Mouse (Mus musculus) lung, embryonic 16.5 days (tissue): Measurements from ENCODE around the gene Klhl6. TPM values are rescaled to one million over a fixed set of nuclear protein-coding genes. Genes with fewer than 3 reads are reported as not detected.

Experiments used
- ATAC-seq: fragments of 200-750 bp; cut with Nextera tagmentation; 2 replicates; pipeline ENCODE4 v1.8.0; 2017; ENCODE audit warnings: low read depth, mild to moderate bottlenecking, moderate library complexity
- H3K27ac ChIP-seq: fragments of 300-500 bp; sonication (generic); 2 replicates; pipeline ENCODE4 v1.5.1; 2014; ENCODE audit warnings: mild to moderate bottlenecking, control low read depth, low read length
- H3K27me3 ChIP-seq: fragments of 300-500 bp; sonication (generic); 2 replicates; pipeline ENCODE4 v1.6.1; 2014; ENCODE audit warnings: low read depth, low read length, mixed read lengths; ENCODE audit not compliant: control insufficient read depth, insufficient read depth
- H3K36me3 ChIP-seq: fragments of 300-500 bp; sonication (generic); 2 replicates; pipeline ENCODE4 v1.6.1; 2014; ENCODE audit warnings: low read length; ENCODE audit not compliant: control insufficient read depth, insufficient read depth
- H3K4me1 ChIP-seq: fragments of 300-500 bp; sonication (generic); replicated peaks from 2 replicates; pipeline ENCODE4 v1.6.1; 2014; ENCODE audit warnings: low read length, mixed read lengths; ENCODE audit not compliant: control insufficient read depth, insufficient read depth
- H3K4me2 ChIP-seq: fragments of 300-500 bp; sonication (generic); 2 replicates; pipeline ENCODE4 v1.6.1; 2014; ENCODE audit warnings: low read depth, low read length, control low read depth
- H3K4me3 ChIP-seq: fragments of 300-500 bp; sonication (generic); 2 replicates; pipeline ENCODE4 v1.5.1; 2014; ENCODE audit warnings: mild to moderate bottlenecking, low read length, control low read depth
- H3K9ac ChIP-seq: fragments of 300-500 bp; sonication (generic); 2 replicates; pipeline ENCODE4 v1.6.1; 2014; ENCODE audit warnings: low read length, control low read depth
- H3K9me3 ChIP-seq: fragments of 300-500 bp; sonication (generic); 2 replicates; pipeline ENCODE4 v1.6.1; 2016; ENCODE audit warnings: low read length; ENCODE audit not compliant: control insufficient read depth
- WGBS: fragments of 180-500 bp; shearing (Covaris S2); extraction: QIAGEN DNeasy Blood & Tissue Kit; methylation state at CpG from one replicate; pipeline ENCODE4 v1.1.7; 2014; 5-methylcytosine and 5-hydroxymethylcytosine counted together
- polyA plus RNA-seq: library from polyadenylated mRNA; unstranded; fragments of >200 nt; fragmentation: Nextera tagmentation; extraction: Ambion mirVana; gene quantifications from 2 replicates; pipeline ENCODE4 v1.2.1, GENCODE M21; 2015

Gene Klhl6
- polyA plus RNA-seq, 1 experiment from 2014 or later = 16.7 TPM

DNA sequence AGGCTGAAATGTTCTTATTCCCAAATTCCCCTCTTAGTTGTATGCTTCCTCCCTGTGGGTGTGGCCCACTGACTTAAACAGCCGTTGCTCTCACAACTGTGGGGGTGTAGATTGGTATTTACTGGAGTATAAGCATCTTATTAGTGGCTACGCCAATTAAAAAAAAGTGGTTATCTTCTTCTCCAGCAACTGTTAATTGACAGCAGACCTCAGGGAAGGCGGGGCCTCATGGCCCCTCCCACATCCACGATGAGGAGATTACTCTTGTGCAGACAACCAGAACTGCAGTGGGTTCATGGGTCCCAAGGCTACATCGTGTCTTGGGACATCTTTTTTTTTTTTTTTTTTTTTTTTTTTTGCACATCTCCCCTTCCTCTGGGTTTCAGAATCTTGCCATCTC is 5.6 kb downstream of the Klhl6 start:
- no peak overlapping the region for H3K4me3 ChIP-seq
- H3K4me2 ChIP-seq = no peak overlapping the region
- H3K4me1 ChIP-seq = no peaks in the 10 kb centered on the region
- 65% methylated on average over 5 of the region's 5 CpGs for WGBS
- no peaks in the 10 kb centered on the region for H3K9me3 ChIP-seq
- no peak overlapping the region for H3K9ac ChIP-seq
- H3K27ac ChIP-seq = no peak overlapping the region
- H3K36me3 ChIP-seq = no peaks in the 10 kb centered on the region
- no peak for ATAC-seq
- H3K27me3 ChIP-seq = no peaks in the 10 kb centered on the region

DNA sequence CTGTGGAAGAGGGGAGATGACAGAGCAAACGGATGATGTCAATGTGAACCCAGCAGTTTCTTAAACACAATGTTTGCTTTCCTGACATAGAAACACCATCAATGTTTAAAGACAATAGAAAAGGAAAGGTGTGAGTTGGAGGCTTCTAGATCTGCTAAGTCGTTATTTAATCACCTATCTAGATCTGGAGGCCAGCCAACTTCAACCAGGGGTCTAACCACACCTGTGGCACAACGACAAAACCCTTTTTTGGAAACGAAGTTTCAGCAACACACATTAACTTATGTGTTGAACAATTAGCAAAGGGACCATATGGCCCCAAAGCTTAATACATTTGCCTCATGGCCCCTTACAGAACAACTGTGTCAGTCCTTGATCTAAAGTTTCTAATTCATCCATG is 6.0 kb downstream of the Klhl6 start:
- WGBS = 41% methylated on average over 4 of the region's 4 CpGs
- Histone ChIP-seq H3K4me3 (no peak overlapping the region), H3K27ac (no peak overlapping the region), H3K27me3 (no peaks in the 10 kb centered on the region), H3K4me1 (no peaks in the 10 kb centered on the region), H3K9me3 (no peaks in the 10 kb centered on the region; the same call in 1 of the 2 replicates), H3K36me3 (no peaks in the 10 kb centered on the region), H3K9ac (no peak overlapping the region), H3K4me2 (no peak overlapping the region)
- ATAC-seq = no peak

DNA sequence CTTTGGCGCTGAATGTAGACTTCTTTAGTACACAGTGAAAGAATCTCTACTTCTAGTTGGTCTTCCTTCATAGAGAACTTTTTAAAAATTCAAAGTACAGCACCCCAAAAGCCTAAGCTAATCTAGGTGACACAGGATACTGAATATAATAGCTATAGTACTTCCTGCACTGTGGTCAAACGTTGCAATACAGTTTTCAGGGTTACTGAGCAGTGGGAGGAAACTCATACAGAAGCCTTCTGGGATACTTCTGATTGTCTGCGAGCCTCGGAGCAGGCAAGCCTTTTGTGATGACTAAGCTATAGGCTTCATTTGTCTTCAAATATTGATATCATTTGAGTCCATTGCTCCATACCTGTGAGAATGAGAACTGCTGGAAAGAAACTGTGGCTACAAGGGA is 7.4 kb downstream of the Klhl6 start:
- Histone ChIP-seq H3K27ac (no peak overlapping the region), H3K36me3 (no peaks in the 10 kb centered on the region), H3K4me2 (no peak overlapping the region), H3K4me3 (no peak overlapping the region), H3K4me1 (no peaks in the 10 kb centered on the region), H3K9ac (no peak overlapping the region), H3K9me3 (no peaks in the 10 kb centered on the region; the same call in 1 of the 2 replicates), H3K27me3 (no peaks in the 10 kb centered on the region)
- WGBS = 72% methylated on average over 4 of the region's 4 CpGs
- no peak for ATAC-seq

DNA sequence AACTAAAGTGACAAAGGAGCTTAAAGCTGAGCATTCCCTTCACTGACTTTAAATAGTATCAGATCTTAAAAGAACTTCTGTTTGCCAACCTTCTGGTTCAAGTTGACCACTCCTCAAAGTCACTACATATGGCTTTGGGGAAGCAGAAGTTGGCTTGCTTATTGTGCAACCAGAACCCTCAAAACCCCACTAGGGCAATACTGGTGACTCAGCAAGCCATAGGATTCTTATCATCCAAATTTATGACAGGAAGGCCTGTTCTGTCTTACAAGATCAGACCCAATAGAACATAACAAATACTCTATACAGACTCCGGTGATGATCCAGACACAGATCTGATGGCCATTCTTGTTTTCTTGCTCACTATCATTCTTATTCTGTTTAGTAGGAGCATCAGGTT is 9.4 kb downstream of the Klhl6 start:
- Histone ChIP-seq H3K27me3 (no peaks in the 10 kb centered on the region), H3K27ac (no peak overlapping the region), H3K4me3 (no peak overlapping the region), H3K9me3 (no peaks in the 10 kb centered on the region; the same call in 1 of the 2 replicates), H3K4me2 (no peak overlapping the region), H3K9ac (no peak overlapping the region), H3K4me1 (no peaks in the 10 kb centered on the region), H3K36me3 (no peaks in the 10 kb centered on the region)
- WGBS = 84% methylated on average over 1 of the region's 1 CpGs
- ATAC-seq = no peak

DNA sequence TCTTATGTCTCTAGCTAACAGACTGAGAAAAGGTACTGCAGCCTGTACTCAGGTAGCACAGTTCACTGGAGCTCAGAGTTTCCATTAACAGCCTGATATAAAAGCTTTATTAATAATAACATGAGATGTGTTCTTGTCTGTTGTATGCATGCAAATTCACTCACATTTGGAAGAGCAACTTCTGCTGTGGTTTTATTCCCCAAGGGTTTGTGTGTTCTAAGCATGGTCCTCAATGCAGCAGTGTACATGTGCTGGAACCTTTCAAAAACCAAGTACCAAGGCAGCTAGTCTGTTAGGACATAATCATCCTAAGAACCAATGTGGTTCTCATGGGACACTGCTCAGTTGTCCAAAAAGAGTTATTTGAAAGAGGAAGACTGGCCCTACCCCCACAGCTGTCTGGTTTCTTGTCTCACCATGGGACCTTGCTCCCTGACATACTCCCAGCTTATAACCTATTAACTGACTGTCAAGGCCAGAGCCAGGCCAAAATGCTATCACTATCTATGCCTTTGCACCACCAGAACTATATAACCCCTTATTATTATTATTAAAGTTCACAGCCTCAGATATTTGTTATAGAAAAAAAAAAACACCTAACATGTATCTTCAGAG is 10.0 kb downstream of the Klhl6 start:
- Histone ChIP-seq H3K4me3 (no peak overlapping the region), H3K27me3 (no peaks in the 10 kb centered on the region), H3K4me1 (no peaks in the 10 kb centered on the region), H3K9ac (no peak overlapping the region), H3K4me2 (no peak overlapping the region), H3K36me3 (no peaks in the 10 kb centered on the region), H3K27ac (no peak overlapping the region), H3K9me3 (no peaks in the 10 kb centered on the region; the same call in 1 of the 2 replicates)
- ATAC-seq = no peak

DNA sequence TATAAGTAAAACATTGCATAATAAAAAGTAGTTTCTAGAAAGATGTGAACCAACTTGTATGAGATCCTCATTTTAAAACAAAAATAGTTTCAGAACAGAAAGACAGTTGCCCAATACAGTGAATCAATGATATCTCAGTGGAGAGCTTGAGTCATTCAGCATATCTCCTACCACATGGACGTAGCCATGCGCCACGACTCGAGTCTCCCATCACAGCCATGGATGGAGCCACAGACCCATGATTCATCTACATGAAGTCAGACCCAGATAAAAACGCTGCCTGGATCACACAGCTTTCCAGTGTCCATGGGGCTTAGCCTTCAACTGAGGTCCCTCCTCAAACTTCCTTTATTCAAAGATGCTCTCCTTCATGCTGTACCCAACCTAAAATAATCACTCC is 13.3 kb downstream of the Klhl6 start:
- no peaks in the 10 kb centered on the region; the same call in 1 of the 2 replicates for H3K9me3 ChIP-seq

DNA sequence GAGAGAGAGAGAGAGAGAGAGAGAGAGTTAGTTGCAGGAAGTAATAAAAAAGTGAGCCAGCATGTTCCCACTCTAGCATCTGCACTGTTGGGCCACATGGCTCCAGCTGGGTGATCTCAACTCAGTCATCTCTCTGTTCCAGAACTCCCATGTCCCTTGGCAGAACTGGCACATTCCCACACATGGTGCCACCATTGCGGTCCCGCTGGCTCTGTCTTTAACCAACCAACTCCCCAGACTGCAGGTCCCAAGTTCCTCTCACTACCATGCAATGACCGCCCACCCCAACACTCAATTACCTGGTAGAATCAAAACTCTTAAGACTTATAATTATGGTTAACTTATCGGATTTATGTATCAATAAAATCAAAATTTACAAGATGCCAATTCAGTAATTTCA is 14.2 kb downstream of the Klhl6 start:
- WGBS = 92% methylated on average over 4 of the region's 4 CpGs
- H3K4me2 ChIP-seq = no peak overlapping the region
- H3K9me3 ChIP-seq = no peaks in the 10 kb centered on the region; the same call in 1 of the 2 replicates
- no peak overlapping the region for H3K27ac ChIP-seq
- H3K9ac ChIP-seq = no peak overlapping the region
- H3K27me3 ChIP-seq = no peaks in the 10 kb centered on the region
- H3K36me3 ChIP-seq = no peaks in the 10 kb centered on the region
- H3K4me1 ChIP-seq = no peaks in the 10 kb centered on the region
- no peak for ATAC-seq
- no peak overlapping the region for H3K4me3 ChIP-seq

More for the DNA sequence above, 13.3 kb downstream of the Klhl6 start:
- no peaks in the 10 kb centered on the region for H3K4me1 ChIP-seq
- no peaks in the 10 kb centered on the region for H3K27me3 ChIP-seq
- no peaks in the 10 kb centered on the region for H3K36me3 ChIP-seq
- H3K4me2 ChIP-seq = no peak overlapping the region
- no peak overlapping the region for H3K4me3 ChIP-seq
- no peak for ATAC-seq
- no peak overlapping the region for H3K27ac ChIP-seq
- WGBS = 90% methylated on average over 5 of the region's 5 CpGs
- H3K9ac ChIP-seq = no peak overlapping the region

DNA sequence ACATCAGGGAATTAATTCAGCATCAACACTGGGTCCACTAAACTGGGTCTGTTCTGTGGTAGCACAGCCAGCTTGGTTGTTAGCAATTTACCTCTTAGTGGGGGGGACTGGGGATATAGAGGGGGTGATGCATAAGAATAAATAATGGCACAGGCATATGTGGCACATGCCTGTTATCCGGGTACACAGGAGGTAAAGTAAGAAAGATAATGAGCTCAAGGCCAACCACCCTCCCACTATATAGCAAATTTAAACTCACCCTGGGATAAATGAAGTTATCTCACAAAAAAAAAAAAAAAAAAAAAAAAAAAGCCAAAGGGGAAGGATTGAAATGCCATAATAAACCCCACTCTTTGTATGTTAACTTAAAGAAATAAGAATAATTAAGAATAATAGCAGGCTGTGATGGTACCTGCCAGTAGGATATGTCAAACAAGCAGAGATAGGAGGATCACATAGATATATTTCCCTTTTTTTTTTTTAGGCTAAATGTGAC is 14.9 kb downstream of the Klhl6 start:
- no peaks in the 10 kb centered on the region for H3K4me1 ChIP-seq
- WGBS = 80% methylated on average over 1 of the region's 1 CpGs
- H3K36me3 ChIP-seq = no peaks in the 10 kb centered on the region
- no peak overlapping the region for H3K4me2 ChIP-seq
- H3K9ac ChIP-seq = no peak overlapping the region
- no peak overlapping the region for H3K27ac ChIP-seq
- H3K4me3 ChIP-seq = no peak overlapping the region
- ATAC-seq = no peak
- H3K9me3 ChIP-seq = no peaks in the 10 kb centered on the region; the same call in 1 of the 2 replicates
- no peaks in the 10 kb centered on the region for H3K27me3 ChIP-seq

DNA sequence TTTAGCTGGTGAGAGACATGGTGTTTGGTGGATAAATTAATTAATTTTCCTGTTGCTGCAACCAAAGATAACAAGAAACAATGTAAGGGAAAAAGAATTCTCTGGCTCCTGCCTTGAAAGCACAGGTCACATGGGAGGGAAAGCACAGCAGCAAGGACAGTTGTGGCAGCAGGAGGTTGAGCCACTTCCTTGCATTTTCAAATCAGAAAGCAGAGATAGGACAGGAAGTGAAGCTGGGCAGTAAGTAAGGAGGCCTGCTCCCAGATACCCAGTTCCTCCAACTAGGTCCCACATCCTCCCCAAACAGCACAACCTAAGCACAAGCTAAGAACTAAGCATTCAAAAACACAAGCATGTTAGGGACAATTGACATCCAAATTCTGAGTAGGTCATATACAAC is 15.9 kb downstream of the Klhl6 start:
- Histone ChIP-seq H3K9ac (no peak overlapping the region), H3K4me3 (no peak overlapping the region), H3K4me2 (no peak overlapping the region), H3K9me3 (no peaks in the 10 kb centered on the region; the same call in 1 of the 2 replicates), H3K27ac (0 out of 2 replicates have a peak overlapping the region, but pooled peaks have one; percentile 3), H3K4me1 (no peaks in the 10 kb centered on the region), H3K27me3 (no peaks in the 10 kb centered on the region), H3K36me3 (no peaks in the 10 kb centered on the region)
- ATAC-seq = peak; percentile 61; the same call in 1 of the 2 replicates
